Mouse (Mus musculus) E14TG2a.4 (cell line): ENCODE results near the gene Ptch1.

Experiments used
- H3K27me3 ChIP-seq: 2 replicates; pipeline ENCODE4 v1.6.1; 2014; ENCODE audit warnings: low read length, control low read depth; ENCODE audit not compliant: insufficient read depth
- H3K36me3 ChIP-seq: 2 replicates; pipeline ENCODE4 v1.6.1; 2014; ENCODE audit warnings: low read length, control low read depth; ENCODE audit not compliant: insufficient read depth
- H3K4me1 ChIP-seq: replicated peaks from 2 replicates; pipeline ENCODE4 v1.6.1; 2014; ENCODE audit warnings: low read depth, low read length, control low read depth
- H3K4me3 ChIP-seq: replicated peaks from 2 replicates; pipeline ENCODE4 v1.5.1; 2014; ENCODE audit warnings: mild to moderate bottlenecking, low read length
- H3K9me3 ChIP-seq: 2 replicates; pipeline ENCODE4 v1.6.1; 2014; ENCODE audit warnings: low read length, control low read depth
- CTCF ChIP-seq: conservative IDR thresholded peaks from 2 replicates; pipeline ENCODE4 v1.5.1; 2014; ENCODE audit warnings: low read length
- NANOG ChIP-seq: IDR thresholded peaks from 2 replicates; pipeline ENCODE4 v1.6.1; 2014; ENCODE audit warnings: borderline replicate concordance, low read length, mixed read lengths
- POU5F1 ChIP-seq: IDR thresholded peaks from 2 replicates; pipeline ENCODE4 v1.6.1; 2014; ENCODE audit warnings: low read length, borderline replicate concordance

Ptch1 gene

DNA sequence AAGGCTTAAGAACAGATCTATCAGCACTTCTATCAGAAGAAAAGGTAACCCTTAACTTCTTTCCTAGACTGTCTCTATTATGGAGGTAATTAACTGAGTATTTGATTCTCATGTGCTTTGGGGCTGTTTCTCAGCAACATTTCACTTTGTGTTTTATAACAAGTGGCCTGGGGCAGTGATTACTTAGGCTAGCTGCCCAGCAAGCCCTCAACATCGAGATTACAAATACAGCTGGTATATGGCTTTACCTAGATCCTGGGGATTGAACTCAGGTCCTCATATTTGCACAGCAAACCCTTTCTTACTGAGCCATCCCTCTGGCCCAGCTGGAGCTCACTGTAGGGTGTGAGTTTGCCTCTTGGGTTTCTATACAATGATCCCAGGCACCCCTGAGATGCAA, 67.0 kb downstream of the Ptch1 start:
- peaks cover 43% of the 10 kb centered on the region for H3K36me3 ChIP-seq
- TF ChIP-seq CTCF (no peak), POU5F1 (no peak), NANOG (no peak)
- H3K9me3 ChIP-seq = no peaks in the 10 kb centered on the region
- no peak overlapping the region for H3K4me3 ChIP-seq
- peaks cover 38% of the 10 kb centered on the region for H3K4me1 ChIP-seq
- H3K27me3 ChIP-seq = no peaks in the 10 kb centered on the region

GRCm38 (mm10) chr13:63502391-63502790, 71.0 kb downstream of the Ptch1 start:
- H3K4me3 ChIP-seq = no peak overlapping the region
- TF ChIP-seq CTCF = no peak
- no peak for TF ChIP-seq NANOG
- no peak for TF ChIP-seq POU5F1
- H3K4me1 ChIP-seq = peaks cover 10% of the 10 kb centered on the region
- H3K27me3 ChIP-seq = no peaks in the 10 kb centered on the region
- H3K9me3 ChIP-seq = no peaks in the 10 kb centered on the region
- H3K36me3 ChIP-seq = peaks cover 6% of the 10 kb centered on the region

DNA sequence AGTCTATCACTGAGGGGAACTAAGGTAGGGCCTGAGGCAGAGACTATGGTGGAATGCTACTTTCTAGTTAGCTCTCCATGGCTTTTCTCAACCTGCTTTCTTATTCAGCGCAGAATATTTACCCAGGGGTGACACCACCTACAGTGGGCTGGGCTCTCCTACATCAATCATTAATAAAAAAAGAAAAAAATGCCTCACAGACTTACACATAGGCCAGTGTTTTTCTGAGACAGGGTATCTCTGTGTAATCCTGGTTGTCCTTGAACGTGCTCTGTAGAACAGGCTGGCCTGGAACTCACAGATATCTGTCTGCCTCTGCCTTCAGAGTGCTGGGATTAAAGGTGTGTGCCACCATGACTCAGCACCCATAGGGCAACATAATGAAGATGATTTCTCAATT, 73.9 kb downstream of the Ptch1 start:
- Histone ChIP-seq H3K36me3 (no peaks in the 10 kb centered on the region), H3K4me3 (no peak overlapping the region), H3K4me1 (peaks cover 20% of the 10 kb centered on the region), H3K27me3 (peaks cover 9% of the 10 kb centered on the region), H3K9me3 (no peaks in the 10 kb centered on the region)
- TF ChIP-seq POU5F1 = no peak
- no peak for TF ChIP-seq NANOG
- TF ChIP-seq CTCF = no peak

DNA sequence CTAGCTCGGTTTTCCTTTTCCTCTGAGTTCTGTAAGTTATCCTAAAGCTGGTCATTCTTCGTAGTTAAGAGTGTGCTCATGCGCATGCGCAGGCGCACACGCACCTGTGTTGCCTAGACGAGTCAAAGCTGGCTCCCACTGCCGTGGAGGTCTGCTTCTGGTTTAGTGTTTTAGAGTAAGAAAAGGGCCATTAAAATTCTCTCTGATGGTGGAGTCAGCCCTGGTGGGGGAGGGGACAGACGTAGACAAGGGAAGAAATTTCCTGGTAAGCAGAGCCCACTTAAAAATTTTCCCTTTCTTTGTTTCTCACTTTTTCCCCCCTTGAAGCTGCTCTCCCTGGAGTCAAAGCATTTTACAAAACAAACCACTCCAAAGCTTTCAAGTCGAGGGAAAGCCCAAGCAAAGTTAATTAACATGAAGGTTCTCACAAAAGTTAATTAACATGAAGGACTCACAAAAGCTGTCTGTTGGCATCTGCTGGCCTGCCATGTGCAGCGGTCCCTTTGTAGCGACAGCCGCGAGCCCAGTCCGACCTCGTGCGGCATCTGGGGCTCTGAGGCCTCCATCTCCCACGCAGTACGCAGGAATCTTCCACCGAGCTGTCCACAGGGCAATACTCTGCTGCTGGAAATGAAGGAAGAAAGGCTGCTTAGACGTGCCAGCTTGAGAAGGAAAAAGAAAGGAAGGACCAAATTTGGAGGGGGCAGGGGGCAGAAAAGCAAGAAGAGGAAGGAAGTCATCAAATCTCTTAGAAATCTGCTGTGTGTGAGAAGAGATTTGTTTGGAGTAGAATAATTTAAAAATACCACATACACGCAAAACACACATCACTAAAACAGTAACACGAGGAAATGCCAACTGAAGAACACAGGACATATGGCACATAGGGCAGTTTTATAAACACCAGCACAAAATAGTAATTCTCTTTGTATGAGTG, 76.5 kb downstream of the Ptch1 start, which contains the start of gene Fancc:
TSS of gene Fancc (minus strand) at position 633 of the 937 bp plus-strand sequence.
- no peaks in the 10 kb centered on the region for H3K36me3 ChIP-seq
- peaks cover 20% of the 10 kb centered on the region for H3K4me1 ChIP-seq
- TF ChIP-seq CTCF (no peak), POU5F1 (no peak), NANOG (no peak)
- peak within 1 kb of the TSS; percentile 35; the same call in 1 of the 2 replicates for H3K4me3 ChIP-seq
- H3K9me3 ChIP-seq = no peaks in the 10 kb centered on the region
- H3K27me3 ChIP-seq = peaks cover 9% of the 10 kb centered on the region

DNA sequence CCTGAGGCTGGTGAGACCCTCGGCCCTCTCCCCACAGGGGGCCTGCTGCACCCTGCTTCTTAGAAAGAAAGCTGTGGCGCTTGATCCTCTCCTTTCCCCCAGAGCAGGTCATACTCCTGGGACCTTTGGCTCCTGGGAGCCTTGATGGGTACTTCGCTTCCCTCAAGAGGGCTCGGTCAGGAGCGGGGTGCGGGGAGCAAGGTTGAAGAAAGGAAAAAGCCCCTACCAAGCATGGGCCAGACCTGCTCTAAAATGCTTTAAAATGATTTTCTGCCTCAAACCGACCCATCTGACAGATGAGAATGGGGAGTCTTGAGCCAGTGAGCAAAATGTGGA, 85.7 kb downstream of the Ptch1 start:
- no peaks in the 10 kb centered on the region for H3K36me3 ChIP-seq
- peaks cover 12% of the 10 kb centered on the region for H3K4me1 ChIP-seq
- no peaks in the 10 kb centered on the region for H3K9me3 ChIP-seq
- no peak overlapping the region for H3K4me3 ChIP-seq
- TF ChIP-seq NANOG (no peak), CTCF (no peak), POU5F1 (no peak)
- peaks cover 26% of the 10 kb centered on the region for H3K27me3 ChIP-seq

DNA sequence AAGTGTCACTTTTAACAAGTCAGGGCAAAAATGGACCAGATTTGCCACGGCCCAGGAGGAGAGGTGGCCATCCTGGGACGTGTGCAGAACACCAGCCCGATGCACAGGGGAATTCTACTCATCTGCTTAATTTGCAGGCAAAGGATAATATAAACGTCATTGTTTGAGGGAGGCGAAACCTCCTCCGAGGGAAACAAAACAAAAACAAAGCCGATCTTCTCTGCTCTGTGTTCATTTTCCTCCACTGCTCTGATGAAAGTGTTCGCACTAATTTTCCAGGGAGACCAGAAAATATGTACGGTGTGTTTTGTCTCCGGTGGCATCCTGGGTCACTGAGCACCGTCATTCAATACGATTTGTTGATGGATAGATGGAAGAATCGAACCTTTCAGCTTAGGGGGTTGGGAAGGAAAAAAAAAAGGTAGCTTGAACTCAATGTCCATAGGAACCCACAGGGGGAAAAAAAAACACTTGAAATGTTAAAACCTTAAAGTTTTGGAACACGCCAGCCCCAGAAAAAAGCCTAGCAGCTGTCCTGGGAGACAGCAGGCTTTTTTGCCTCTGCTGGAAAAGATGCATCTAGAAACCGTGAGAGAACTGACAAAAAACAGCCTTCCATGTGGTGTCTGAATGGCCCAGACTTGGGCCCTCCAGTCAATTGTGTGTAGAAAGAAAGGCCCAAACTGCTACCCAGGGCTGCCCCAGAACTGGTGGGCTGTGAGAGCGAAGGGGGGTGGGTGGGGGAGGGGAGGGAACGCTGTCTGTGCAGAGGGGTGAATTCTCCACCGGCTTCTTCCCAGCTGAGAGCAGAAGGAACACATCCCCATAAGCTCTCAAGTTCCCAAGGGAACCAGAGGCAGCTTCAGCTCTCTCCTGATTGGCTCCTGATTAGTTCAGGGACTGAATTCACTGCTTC, 86.3 kb downstream of the Ptch1 start:
- Histone ChIP-seq H3K4me1 (peaks cover 12% of the 10 kb centered on the region), H3K27me3 (peaks cover 29% of the 10 kb centered on the region)
- no peak for TF ChIP-seq POU5F1
- TF ChIP-seq NANOG = no peak
- TF ChIP-seq CTCF = no peak

DNA sequence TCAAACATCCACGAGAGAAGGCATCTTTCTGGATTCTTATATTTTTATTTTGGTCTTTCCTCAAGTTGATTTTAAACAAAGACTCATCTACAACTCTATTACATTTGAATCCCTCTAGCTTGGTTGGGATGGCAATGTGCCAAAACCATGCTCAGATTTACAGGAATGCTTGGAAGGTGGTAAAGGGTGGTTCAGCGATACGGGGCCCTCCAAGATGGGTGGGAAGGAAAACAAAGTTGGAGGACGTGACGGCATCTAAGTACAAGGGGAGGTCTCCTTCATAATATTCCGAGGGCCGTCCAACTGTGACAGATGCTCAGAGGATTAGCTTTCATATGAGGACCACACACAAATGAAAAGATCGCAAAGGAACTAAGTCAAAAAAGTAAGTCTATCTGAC, 98.0 kb downstream of the Ptch1 start:
- TF ChIP-seq NANOG (no peak), CTCF (no peak), POU5F1 (no peak)
- Histone ChIP-seq H3K4me3 (no peak overlapping the region), H3K9me3 (no peaks in the 10 kb centered on the region), H3K27me3 (no peaks in the 10 kb centered on the region), H3K36me3 (no peaks in the 10 kb centered on the region), H3K4me1 (0 out of 2 replicates have a peak, but pooled peaks cover 4% of the 10 kb centered on the region)

More for the DNA sequence above, 86.3 kb downstream of the Ptch1 start:
- Histone ChIP-seq H3K4me3 (no peak overlapping the region), H3K36me3 (no peaks in the 10 kb centered on the region), H3K9me3 (no peaks in the 10 kb centered on the region)
